ENCODE assay signal across 17 mouse cellular contexts in genomic region chr4:87775721-87776120, GRCm38 (mm10).
"Had no signal": no experiment of that assay in that cellular context is flagged by ENCODE, and none has a peak within 500 bp of the region (broad histone marks: within the 10 kb centered on the region; RNA-seq: fewer than 3 reads in every experiment).

No protein-coding gene starts in this region.

- H3K27ac ChIP-seq: kidney, postnatal 0 days; layer of hippocampus, adult 2 months; limb, embryonic 13.5 days; liver, embryonic 14.5 days; macrophage; neural tube, embryonic 15.5 days had no signal

- H3K4me1 ChIP-seq: megakaryocyte, embryonic 14.5 days; neural tube, embryonic 15.5 days had no signal

- DNase-seq: kidney, adult 11 months; kidney, adult 9 months; kidney, postnatal 36 days; left cerebral cortex, postnatal 4 days; right cerebral cortex, adult 18-20 months; right cerebral cortex, postnatal 25 days; thymus, adult 18-20 months; thymus, postnatal 14 days had no signal

- H3K27me3 ChIP-seq: limb, embryonic 13.5 days; megakaryocyte, embryonic 14.5 days; neural tube, embryonic 15.5 days had no signal

- ATAC-seq: midbrain, embryonic 16.5 days had no signal

- H3K4me2 ChIP-seq: limb, embryonic 13.5 days; midbrain, embryonic 11.5 days; neural tube, embryonic 15.5 days had no signal

- H3K4me3 ChIP-seq: layer of hippocampus, adult 2 months; limb, embryonic 13.5 days; megakaryocyte, embryonic 14.5 days; neural tube, embryonic 15.5 days had no signal

- H3K9ac ChIP-seq: limb, embryonic 13.5 days; liver, embryonic 14.5 days; neural tube, embryonic 15.5 days had no signal

- H3K9me3 ChIP-seq: limb, embryonic 13.5 days; megakaryocyte, embryonic 14.5 days; neural tube, embryonic 15.5 days had no signal
